8 mouse cellular contexts compared by ENCODE assay signal in genomic region chr15:31091916-31092570, GRCm38 (mm10).
A peak's percentile ranks its signal among the peaks of the same experiment; 100 is the strongest.
DNase-seq lines count a peak whose midpoint lies in the region; ATAC-seq lines count a peak whose summit lies in the region.

No protein-coding gene starts in this region.

- DNase-seq in adrenal gland, postnatal 10 days, result peak; percentile 10
- DNase-seq in adrenal gland, adult 2 months, result no peak
- DNase-seq in urinary bladder, postnatal 14 days (ENCODE audit: low spot score), result peak; percentile 41
- no peak for DNase-seq in urinary bladder, adult 2 months (ENCODE audit: low spot score)
- peak; percentile 71 for DNase-seq in layer of hippocampus, adult 9-10 months (ENCODE audit: low spot score)
- DNase-seq in right cerebral cortex, postnatal 36 days (ENCODE audit: low spot score in 2 of 2), result peak; percentile 78 to 84

- H3K27me3 ChIP-seq in liver, embryonic 12.5 days (replicated peaks), result no peaks in the 10 kb centered on the region
- no peaks in the 10 kb centered on the region for H3K27me3 ChIP-seq in midbrain, embryonic 13.5 days

- WGBS in liver, embryonic 12.5 days (ENCODE audit: insufficient replicate concordance), result 53% methylated on average over 5 of the region's 5 CpGs
- 84% methylated on average over 5 of the region's 5 CpGs for WGBS in midbrain, embryonic 13.5 days

- no peaks in the 10 kb centered on the region for H3K36me3 ChIP-seq in liver, embryonic 12.5 days
- no peaks in the 10 kb centered on the region for H3K36me3 ChIP-seq in midbrain, embryonic 13.5 days

- H3K4me2 ChIP-seq in liver, embryonic 12.5 days, result no peak overlapping the region
- H3K4me2 ChIP-seq in midbrain, embryonic 13.5 days (replicated peaks), result no peak overlapping the region

- no peak overlapping the region for H3K27ac ChIP-seq in liver, embryonic 12.5 days
- no peak overlapping the region for H3K27ac ChIP-seq in midbrain, embryonic 13.5 days

- H3K4me3 ChIP-seq in liver, embryonic 12.5 days, result no peak overlapping the region
- no peak overlapping the region for H3K4me3 ChIP-seq in midbrain, embryonic 13.5 days (replicated peaks)

- H3K9me3 ChIP-seq in liver, embryonic 12.5 days (replicated peaks), result no peaks in the 10 kb centered on the region
- H3K9me3 ChIP-seq in midbrain, embryonic 13.5 days, result no peaks in the 10 kb centered on the region

- H3K4me1 ChIP-seq in liver, embryonic 12.5 days, result no peaks in the 10 kb centered on the region
- H3K4me1 ChIP-seq in midbrain, embryonic 13.5 days (replicated peaks), result no peaks in the 10 kb centered on the region

- no peak overlapping the region for H3K9ac ChIP-seq in liver, embryonic 12.5 days
- H3K9ac ChIP-seq in midbrain, embryonic 13.5 days (replicated peaks), result no peak overlapping the region

- ATAC-seq in liver, embryonic 12.5 days, result no peak
- no peak for ATAC-seq in midbrain, embryonic 13.5 days

Comparison
In these comparisons a context has a peak if more than half of its experiments do, and no peak if none do; other contexts are left out.
1. DNase-seq: peak in adrenal gland, postnatal 10 days (single experiment), urinary bladder, postnatal 14 days (single experiment), layer of hippocampus, adult 9-10 months (single experiment) and right cerebral cortex, postnatal 36 days (2 of 2); none in adrenal gland, adult 2 months (single experiment) and urinary bladder, adult 2 months (single experiment).